Mouse (Mus musculus) bone marrow macrophage, adult 2 months (primary cell): ENCODE measurements around the gene BC025920.

Source experiments
- CTCF ChIP-seq: IDR thresholded peaks from 2 replicates; pipeline ENCODE4 v1.5.1; 2012; ENCODE audit warnings: low read depth, mild to moderate bottlenecking, low read length, moderate library complexity
- POLR2A ChIP-seq: IDR thresholded peaks from 2 replicates; pipeline ENCODE4 v1.6.1; 2012; ENCODE audit warnings: mild to moderate bottlenecking, low read depth, low read length, borderline replicate concordance

DNA sequence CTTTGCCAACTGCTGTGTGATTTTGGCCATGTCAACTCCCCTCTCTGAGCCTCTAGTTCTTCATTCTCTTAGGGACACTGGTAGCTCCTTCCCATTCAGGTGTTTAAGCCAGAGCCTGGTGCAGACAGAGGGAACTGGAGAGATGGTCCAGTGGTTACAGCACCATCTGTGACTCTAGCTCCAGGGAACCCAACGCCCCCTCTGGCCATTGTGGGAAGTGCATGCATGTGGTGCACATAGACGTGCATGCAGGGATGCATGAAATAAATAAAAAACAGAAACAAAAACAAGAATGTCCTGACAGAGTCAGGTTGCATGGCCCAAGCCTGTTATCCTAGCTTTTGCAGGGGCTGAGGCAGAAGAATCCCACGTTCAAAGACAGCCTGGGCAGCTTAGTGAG is 49.8 kb upstream of the BC025920 start:
- TF ChIP-seq CTCF (0 out of 2 replicates have a peak, but pooled peaks have one; percentile 26), POLR2A (no peak)
